Mouse (Mus musculus): ENCODE measurements at regions not wholly inside any gene's neighbourhood (a gene's known extent, or its start where the extent isn't known, plus 50 kb on each side); places are given as distances from the start of the nearest gene placed in this dataset.

- Histone ChIP-seq H3K27ac (replicated peaks) (no peak overlapping the region), H3K4me2 (no peak overlapping the region), H3K27me3 (no peaks in the 10 kb centered on the region), H3K9ac (no peak overlapping the region), H3K36me3 (replicated peaks) (no peaks in the 10 kb centered on the region), H3K4me1 (replicated peaks) (no peaks in the 10 kb centered on the region), H3K9me3 (replicated peaks) (no peaks in the 10 kb centered on the region), H3K4me3 (replicated peaks) (no peak overlapping the region)
- ATAC-seq (ENCODE audit: insufficient read depth) = no peak
- WGBS (ENCODE audit: insufficient replicate concordance) = 38% methylated on average over 4 of the region's 4 CpGs
These were observed 163.8 kb downstream of the Gm26897 start for GRCm38 (mm10) chr5:111897568-111897967.

GRCm38 (mm10) chr5:111898482-111898881, 164.8 kb downstream of the Gm26897 start:
- H3K4me2 ChIP-seq = no peak overlapping the region
- no peaks in the 10 kb centered on the region for H3K4me1 ChIP-seq (replicated peaks)
- H3K9ac ChIP-seq = no peak overlapping the region
- no peaks in the 10 kb centered on the region for H3K36me3 ChIP-seq (replicated peaks)
- WGBS (ENCODE audit: insufficient replicate concordance) = 70% methylated on average over 12 of the region's 12 CpGs
- ATAC-seq (ENCODE audit: insufficient read depth) = no peak
- H3K27me3 ChIP-seq = no peaks in the 10 kb centered on the region
- H3K27ac ChIP-seq (replicated peaks) = no peak overlapping the region
- no peak overlapping the region for H3K4me3 ChIP-seq (replicated peaks)
- H3K9me3 ChIP-seq (replicated peaks) = no peaks in the 10 kb centered on the region

GRCm38 (mm10) chr5:111901197-111901596, 167.5 kb downstream of the Gm26897 start:
- H3K4me2 ChIP-seq = no peak overlapping the region
- WGBS (ENCODE audit: insufficient replicate concordance) = 57% methylated on average over 5 of the region's 5 CpGs
- H3K4me3 ChIP-seq (replicated peaks) = no peak overlapping the region
- no peak overlapping the region for H3K9ac ChIP-seq
- H3K27ac ChIP-seq (replicated peaks) = no peak overlapping the region
- no peaks in the 10 kb centered on the region for H3K27me3 ChIP-seq
- no peak for ATAC-seq (ENCODE audit: insufficient read depth)
- H3K36me3 ChIP-seq (replicated peaks) = no peaks in the 10 kb centered on the region
- no peaks in the 10 kb centered on the region for H3K9me3 ChIP-seq (replicated peaks)
- no peaks in the 10 kb centered on the region for H3K4me1 ChIP-seq (replicated peaks)

- Histone ChIP-seq H3K36me3 (replicated peaks) (no peaks in the 10 kb centered on the region), H3K27ac (replicated peaks) (no peak overlapping the region), H3K4me1 (replicated peaks) (no peaks in the 10 kb centered on the region), H3K27me3 (no peaks in the 10 kb centered on the region), H3K9ac (no peak overlapping the region), H3K4me3 (replicated peaks) (no peak overlapping the region), H3K4me2 (no peak overlapping the region), H3K9me3 (replicated peaks) (no peaks in the 10 kb centered on the region)
- no peak for ATAC-seq (ENCODE audit: insufficient read depth)
- 7% methylated on average over 5 of the region's 5 CpGs for WGBS (ENCODE audit: insufficient replicate concordance)
These were observed 168.0 kb downstream of the Gm26897 start for GRCm38 (mm10) chr5:111901678-111902077.

GRCm38 (mm10) chr5:111908085-111908484, 174.4 kb downstream of the Gm26897 start:
- no peak overlapping the region for H3K9ac ChIP-seq
- H3K27me3 ChIP-seq = no peaks in the 10 kb centered on the region
- no peak overlapping the region for H3K4me3 ChIP-seq (replicated peaks)
- H3K4me2 ChIP-seq = no peak overlapping the region
- ATAC-seq (ENCODE audit: insufficient read depth) = no peak
- H3K9me3 ChIP-seq (replicated peaks) = no peaks in the 10 kb centered on the region
- no peaks in the 10 kb centered on the region for H3K36me3 ChIP-seq (replicated peaks)
- no peaks in the 10 kb centered on the region for H3K4me1 ChIP-seq (replicated peaks)
- H3K27ac ChIP-seq (replicated peaks) = no peak overlapping the region
- 72% methylated on average over 14 of the region's 14 CpGs for WGBS (ENCODE audit: insufficient replicate concordance)

GRCm38 (mm10) chr5:111910514-111910913, 176.8 kb downstream of the Gm26897 start:
- Histone ChIP-seq H3K9me3 (replicated peaks) (no peaks in the 10 kb centered on the region), H3K4me3 (replicated peaks) (no peak overlapping the region), H3K27ac (replicated peaks) (no peak overlapping the region), H3K27me3 (no peaks in the 10 kb centered on the region), H3K4me2 (no peak overlapping the region), H3K9ac (no peak overlapping the region), H3K36me3 (replicated peaks) (no peaks in the 10 kb centered on the region), H3K4me1 (replicated peaks) (no peaks in the 10 kb centered on the region)
- ATAC-seq (ENCODE audit: insufficient read depth) = no peak
- WGBS (ENCODE audit: insufficient replicate concordance) = 54% methylated on average over 8 of the region's 8 CpGs

GRCm38 (mm10) chr5:111913354-111913753, 179.6 kb downstream of the Gm26897 start:
- no peak overlapping the region for H3K4me3 ChIP-seq (replicated peaks)
- H3K4me1 ChIP-seq (replicated peaks) = no peaks in the 10 kb centered on the region
- WGBS (ENCODE audit: insufficient replicate concordance) = 52% methylated on average over 7 of the region's 7 CpGs
- H3K9ac ChIP-seq = no peak overlapping the region
- H3K4me2 ChIP-seq = no peak overlapping the region
- H3K36me3 ChIP-seq (replicated peaks) = no peaks in the 10 kb centered on the region
- no peak overlapping the region for H3K27ac ChIP-seq (replicated peaks)
- ATAC-seq (ENCODE audit: insufficient read depth) = no peak
- H3K27me3 ChIP-seq = no peaks in the 10 kb centered on the region
- H3K9me3 ChIP-seq (replicated peaks) = no peaks in the 10 kb centered on the region

GRCm38 (mm10) chr5:111914296-111914695, 180.6 kb downstream of the Gm26897 start:
- Histone ChIP-seq H3K36me3 (replicated peaks) (no peaks in the 10 kb centered on the region), H3K4me3 (replicated peaks) (no peak overlapping the region), H3K4me2 (no peak overlapping the region), H3K9me3 (replicated peaks) (no peaks in the 10 kb centered on the region), H3K27ac (replicated peaks) (no peak overlapping the region), H3K27me3 (no peaks in the 10 kb centered on the region), H3K4me1 (replicated peaks) (no peaks in the 10 kb centered on the region), H3K9ac (no peak overlapping the region)
- no peak for ATAC-seq (ENCODE audit: insufficient read depth)
- 45% methylated on average over 3 of the region's 3 CpGs for WGBS (ENCODE audit: insufficient replicate concordance)

GRCm38 (mm10) chr5:111917643-111918252, 184.0 kb downstream of the Gm26897 start:
- Histone ChIP-seq H3K4me1 (replicated peaks) (no peaks in the 10 kb centered on the region), H3K4me3 (replicated peaks) (no peak overlapping the region), H3K9me3 (replicated peaks) (no peaks in the 10 kb centered on the region), H3K27me3 (no peaks in the 10 kb centered on the region), H3K4me2 (no peak overlapping the region), H3K36me3 (replicated peaks) (no peaks in the 10 kb centered on the region), H3K27ac (replicated peaks) (no peak overlapping the region), H3K9ac (no peak overlapping the region)
- 32% methylated on average over 8 of the region's 8 CpGs for WGBS (ENCODE audit: insufficient replicate concordance)
- no peak for ATAC-seq (ENCODE audit: insufficient read depth)

GRCm38 (mm10) chr5:111918888-111919287, 185.2 kb downstream of the Gm26897 start:
- Histone ChIP-seq H3K4me2 (no peak overlapping the region), H3K9ac (no peak overlapping the region), H3K4me3 (replicated peaks) (no peak overlapping the region), H3K4me1 (replicated peaks) (no peaks in the 10 kb centered on the region), H3K27ac (replicated peaks) (no peak overlapping the region), H3K36me3 (replicated peaks) (no peaks in the 10 kb centered on the region), H3K9me3 (replicated peaks) (no peaks in the 10 kb centered on the region), H3K27me3 (no peaks in the 10 kb centered on the region)
- no peak for ATAC-seq (ENCODE audit: insufficient read depth)
- 62% methylated on average over 14 of the region's 14 CpGs for WGBS (ENCODE audit: insufficient replicate concordance)

GRCm38 (mm10) chr5:111922991-111923701, 189.4 kb downstream of the Gm26897 start:
- no peak for ATAC-seq (ENCODE audit: insufficient read depth)
- no peak overlapping the region for H3K27ac ChIP-seq (replicated peaks)
- no peak overlapping the region for H3K4me3 ChIP-seq (replicated peaks)
- H3K36me3 ChIP-seq (replicated peaks) = no peaks in the 10 kb centered on the region
- H3K9me3 ChIP-seq (replicated peaks) = no peaks in the 10 kb centered on the region
- 39% methylated on average over 18 of the region's 18 CpGs for WGBS (ENCODE audit: insufficient replicate concordance)
- H3K9ac ChIP-seq = no peak overlapping the region
- H3K27me3 ChIP-seq = no peaks in the 10 kb centered on the region
- no peaks in the 10 kb centered on the region for H3K4me1 ChIP-seq (replicated peaks)
- no peak overlapping the region for H3K4me2 ChIP-seq

GRCm38 (mm10) chr5:111925757-111926156, 192.0 kb downstream of the Gm26897 start:
- Histone ChIP-seq H3K4me1 (replicated peaks) (no peaks in the 10 kb centered on the region), H3K9me3 (replicated peaks) (no peaks in the 10 kb centered on the region), H3K9ac (no peak overlapping the region), H3K4me3 (replicated peaks) (no peak overlapping the region), H3K27me3 (no peaks in the 10 kb centered on the region), H3K27ac (replicated peaks) (no peak overlapping the region), H3K36me3 (replicated peaks) (no peaks in the 10 kb centered on the region), H3K4me2 (no peak overlapping the region)
- WGBS (ENCODE audit: insufficient replicate concordance) = 60% methylated on average over 6 of the region's 6 CpGs
- ATAC-seq (ENCODE audit: insufficient read depth) = no peak
